Mouse (Mus musculus): ENCODE data around the gene Itih5. TPM values are rescaled to one million over a fixed set of nuclear protein-coding genes. Genes with fewer than 3 reads are reported as not detected.
A peak's percentile ranks its signal among the peaks of the same experiment; 100 is the strongest.

Gene Itih5
- polyA plus RNA-seq, 1 experiment from 2014 or later = 3.8 TPM

DNA sequence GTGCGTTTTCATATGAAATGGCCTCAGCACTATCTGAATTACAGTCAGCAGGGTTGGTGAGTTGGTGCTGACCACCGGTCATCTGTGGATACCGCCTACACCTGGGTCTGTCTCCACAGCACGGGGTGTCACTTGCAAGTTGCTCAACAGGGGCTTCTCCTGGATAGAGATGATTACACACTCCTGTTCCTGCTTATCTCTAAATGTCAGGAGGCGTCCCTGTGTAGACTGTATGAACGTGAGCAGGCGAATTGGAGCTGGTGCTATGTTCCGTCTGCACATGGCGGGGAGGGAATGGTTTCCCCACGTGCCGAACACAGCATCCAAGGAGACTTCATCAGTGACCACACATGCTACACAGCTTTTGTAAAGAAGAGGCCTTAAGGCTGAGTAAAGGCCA lies 13.9 kb downstream of the Itih5 start:
- H3K36me3 ChIP-seq (replicated peaks) = no peaks in the 10 kb centered on the region
- H3K4me1 ChIP-seq (replicated peaks) = 0 out of 2 replicates have a peak, but pooled peaks cover 12% of the 10 kb centered on the region
- H3K4me2 ChIP-seq = peak overlapping the region; percentile 13; the same call in 1 of the 2 replicates
- ATAC-seq (ENCODE audit: insufficient read depth) = peak; percentile 44
- H3K27me3 ChIP-seq = no peaks in the 10 kb centered on the region
- no peak overlapping the region for H3K27ac ChIP-seq (replicated peaks)
- no peak overlapping the region for H3K9ac ChIP-seq
- WGBS (ENCODE audit: insufficient replicate concordance) = 11% methylated on average over 11 of the region's 11 CpGs
- H3K9me3 ChIP-seq (replicated peaks) = no peaks in the 10 kb centered on the region
- no peak overlapping the region for H3K4me3 ChIP-seq (replicated peaks)

DNA sequence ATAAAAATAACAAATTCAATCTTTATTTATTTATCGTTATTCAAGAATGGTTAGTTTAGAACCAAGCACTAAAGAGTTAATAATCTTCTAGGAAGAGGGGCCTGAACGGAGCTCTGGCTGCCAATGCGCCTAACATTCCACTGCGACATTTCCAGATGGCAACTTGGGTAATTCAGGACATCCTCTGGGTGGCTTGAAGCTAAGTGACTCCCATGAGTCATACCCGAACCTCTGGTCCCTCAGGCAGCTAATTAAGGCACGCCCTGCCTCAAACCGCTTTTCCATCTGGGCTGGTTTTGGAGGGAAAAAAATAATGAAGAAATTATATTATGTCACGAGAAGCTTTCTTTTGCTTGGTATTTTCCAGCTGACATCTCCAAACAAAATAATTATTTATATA lies 14.6 kb downstream of the Itih5 start:
- 0 out of 2 replicates have a peak, but pooled peaks cover 12% of the 10 kb centered on the region for H3K4me1 ChIP-seq (replicated peaks)
- no peak overlapping the region for H3K4me2 ChIP-seq
- no peaks in the 10 kb centered on the region for H3K9me3 ChIP-seq (replicated peaks)
- no peaks in the 10 kb centered on the region for H3K36me3 ChIP-seq (replicated peaks)
- H3K4me3 ChIP-seq (replicated peaks) = no peak overlapping the region
- no peak overlapping the region for H3K27ac ChIP-seq (replicated peaks)
- no peaks in the 10 kb centered on the region for H3K27me3 ChIP-seq
- H3K9ac ChIP-seq = no peak overlapping the region
- no peak for ATAC-seq (ENCODE audit: insufficient read depth)
- 51% methylated on average over 8 of the region's 8 CpGs for WGBS (ENCODE audit: insufficient replicate concordance)

DNA sequence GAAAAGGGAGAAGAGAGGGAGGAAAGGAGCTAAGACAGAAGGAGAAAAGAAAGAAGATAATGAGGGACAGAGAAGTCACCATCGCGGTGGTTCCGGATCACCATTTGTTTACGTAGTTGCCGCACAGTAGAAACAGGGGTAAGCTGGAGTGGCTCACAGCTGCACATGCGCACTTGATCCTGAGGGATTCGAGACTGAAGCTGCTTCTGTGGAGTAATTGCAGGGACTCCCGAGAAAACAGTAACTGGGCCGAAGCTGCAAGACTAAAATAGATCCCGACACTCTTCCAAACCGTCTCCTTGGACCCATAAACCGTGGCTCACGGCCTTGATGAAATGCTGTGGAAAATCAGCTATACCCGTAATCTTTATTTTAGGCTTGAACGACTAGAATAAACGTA lies 16.6 kb downstream of the Itih5 start:
- Histone ChIP-seq H3K27ac (replicated peaks) (no peak overlapping the region), H3K36me3 (replicated peaks) (no peaks in the 10 kb centered on the region), H3K9me3 (replicated peaks) (no peaks in the 10 kb centered on the region), H3K27me3 (no peaks in the 10 kb centered on the region), H3K9ac (no peak overlapping the region), H3K4me1 (replicated peaks) (0 out of 2 replicates have a peak, but pooled peaks cover 12% of the 10 kb centered on the region), H3K4me3 (replicated peaks) (no peak overlapping the region), H3K4me2 (no peak overlapping the region)
- no peak for ATAC-seq (ENCODE audit: insufficient read depth)
- 79% methylated on average over 16 of the region's 16 CpGs for WGBS (ENCODE audit: insufficient replicate concordance)

GRCm38 (mm10) chr2:10193553-10193952 lies 40.2 kb downstream of the Itih5 start:
- 17% methylated on average over 3 of the region's 3 CpGs for WGBS (ENCODE audit: insufficient replicate concordance)

DNA sequence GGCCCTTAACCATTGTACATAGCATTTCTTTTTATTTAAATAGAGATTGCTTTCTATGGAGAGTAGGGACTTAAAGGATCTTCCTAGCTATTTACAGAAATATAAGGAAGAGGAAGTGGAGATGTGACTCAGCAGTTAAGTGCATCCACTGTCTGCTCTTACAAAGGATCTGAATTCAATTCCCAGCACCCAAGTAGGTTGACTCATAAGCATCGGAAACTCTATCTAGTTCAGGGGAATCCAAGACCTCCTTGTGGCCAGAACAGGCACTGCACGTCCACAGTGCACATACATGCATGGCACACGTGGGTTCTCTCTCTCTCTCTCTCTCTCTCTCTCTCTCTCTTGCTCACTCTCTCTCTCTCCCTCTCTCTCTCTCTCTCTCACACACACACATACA lies 41.8 kb downstream of the Itih5 start:
- H3K27me3 ChIP-seq = no peaks in the 10 kb centered on the region
- no peak overlapping the region for H3K4me2 ChIP-seq
- H3K27ac ChIP-seq (replicated peaks) = no peak overlapping the region
- H3K9me3 ChIP-seq (replicated peaks) = no peaks in the 10 kb centered on the region
- ATAC-seq (ENCODE audit: insufficient read depth) = no peak
- 52% methylated on average over 3 of the region's 3 CpGs for WGBS (ENCODE audit: insufficient replicate concordance)
- no peaks in the 10 kb centered on the region for H3K36me3 ChIP-seq (replicated peaks)
- H3K4me1 ChIP-seq (replicated peaks) = no peaks in the 10 kb centered on the region
- no peak overlapping the region for H3K4me3 ChIP-seq (replicated peaks)
- H3K9ac ChIP-seq = no peak overlapping the region

More at GRCm38 (mm10) chr2:10193553-10193952, 40.2 kb downstream of the Itih5 start:
- Histone ChIP-seq H3K9me3 (replicated peaks) (no peaks in the 10 kb centered on the region), H3K36me3 (replicated peaks) (no peaks in the 10 kb centered on the region), H3K4me1 (replicated peaks) (no peaks in the 10 kb centered on the region), H3K4me3 (replicated peaks) (no peak overlapping the region), H3K27me3 (no peaks in the 10 kb centered on the region), H3K9ac (no peak overlapping the region), H3K27ac (replicated peaks) (no peak overlapping the region), H3K4me2 (no peak overlapping the region)
- no peak for ATAC-seq (ENCODE audit: insufficient read depth)

DNA sequence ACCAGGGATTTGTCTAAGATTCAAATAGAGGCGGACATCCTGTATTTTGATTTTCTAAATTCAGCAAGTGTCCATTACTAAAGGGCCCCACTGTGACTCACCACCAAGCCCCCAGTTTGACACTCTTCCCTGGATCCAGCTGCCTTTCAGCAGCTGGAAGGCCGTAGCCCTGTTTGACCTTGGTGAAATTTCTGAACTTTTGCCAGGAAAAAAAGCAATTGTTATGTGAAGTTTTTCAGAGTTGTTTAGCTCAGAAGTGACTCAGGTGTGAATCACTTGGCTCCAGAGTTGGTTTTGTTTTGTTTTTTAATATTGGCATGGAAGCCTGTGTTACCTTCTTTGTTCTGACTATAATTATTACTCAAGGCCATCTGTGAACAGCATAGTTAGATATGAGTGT lies 46.0 kb downstream of the Itih5 start:
- Histone ChIP-seq H3K4me3 (replicated peaks) (no peak overlapping the region), H3K4me1 (replicated peaks) (no peaks in the 10 kb centered on the region), H3K27ac (replicated peaks) (no peak overlapping the region), H3K27me3 (no peaks in the 10 kb centered on the region), H3K9me3 (replicated peaks) (no peaks in the 10 kb centered on the region), H3K36me3 (replicated peaks) (0 out of 2 replicates have a peak, but pooled peaks cover 3% of the 10 kb centered on the region), H3K4me2 (no peak overlapping the region), H3K9ac (no peak overlapping the region)
- ATAC-seq (ENCODE audit: insufficient read depth) = no peak
- WGBS (ENCODE audit: insufficient replicate concordance) = 61% methylated on average over 2 of the region's 2 CpGs

DNA sequence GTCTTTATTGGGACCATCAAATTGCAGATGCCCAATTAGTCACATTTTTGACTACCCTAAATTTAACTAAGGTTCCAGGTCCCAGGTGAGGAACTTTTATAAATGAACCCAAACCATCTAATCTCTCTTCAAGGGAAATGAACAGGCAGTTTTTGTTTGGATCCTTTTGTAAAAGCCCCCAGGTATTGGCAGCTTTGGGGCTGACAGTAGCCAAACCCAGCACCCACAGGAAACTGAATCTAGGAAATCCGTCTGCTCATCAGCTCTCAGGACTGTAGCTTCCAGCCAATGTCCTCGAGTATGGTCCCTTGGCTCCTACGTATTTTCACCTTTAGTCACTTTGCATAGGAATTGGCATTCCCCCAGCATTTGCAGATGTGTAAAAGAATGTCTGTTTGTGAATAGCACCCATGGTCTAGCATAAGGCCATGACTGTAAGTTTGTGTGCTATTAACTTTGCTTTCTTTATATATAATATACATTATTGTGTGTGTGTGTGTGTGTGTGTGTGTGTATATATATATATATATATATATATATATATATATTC lies 47.4 kb downstream of the Itih5 start:
- Histone ChIP-seq H3K4me2 (no peak overlapping the region), H3K4me3 (replicated peaks) (no peak overlapping the region), H3K4me1 (replicated peaks) (no peaks in the 10 kb centered on the region), H3K27me3 (no peaks in the 10 kb centered on the region), H3K36me3 (replicated peaks) (0 out of 2 replicates have a peak, but pooled peaks cover 3% of the 10 kb centered on the region), H3K9ac (no peak overlapping the region), H3K27ac (replicated peaks) (no peak overlapping the region), H3K9me3 (replicated peaks) (no peaks in the 10 kb centered on the region)
- 40% methylated on average over 3 of the region's 3 CpGs for WGBS (ENCODE audit: insufficient replicate concordance)
- ATAC-seq (ENCODE audit: insufficient read depth) = no peak

GRCm38 (mm10) chr2:10204301-10204700 lies 50.9 kb downstream of the Itih5 start:
- no peak overlapping the region for H3K27ac ChIP-seq (replicated peaks)
- H3K4me3 ChIP-seq (replicated peaks) = no peak overlapping the region
- H3K4me2 ChIP-seq = no peak overlapping the region
- WGBS (ENCODE audit: insufficient replicate concordance) = 60% methylated on average over 3 of the region's 3 CpGs
- 0 out of 2 replicates have a peak, but pooled peaks cover 3% of the 10 kb centered on the region for H3K36me3 ChIP-seq (replicated peaks)
- H3K27me3 ChIP-seq = no peaks in the 10 kb centered on the region
- no peak overlapping the region for H3K9ac ChIP-seq
- H3K4me1 ChIP-seq (replicated peaks) = no peaks in the 10 kb centered on the region
- no peak for ATAC-seq (ENCODE audit: insufficient read depth)
- H3K9me3 ChIP-seq (replicated peaks) = no peaks in the 10 kb centered on the region

- Histone ChIP-seq H3K4me2 (no peak overlapping the region), H3K4me3 (replicated peaks) (no peak overlapping the region), H3K27ac (replicated peaks) (no peak overlapping the region), H3K4me1 (replicated peaks) (no peaks in the 10 kb centered on the region), H3K27me3 (no peaks in the 10 kb centered on the region), H3K36me3 (replicated peaks) (no peaks in the 10 kb centered on the region), H3K9me3 (replicated peaks) (no peaks in the 10 kb centered on the region), H3K9ac (no peak overlapping the region)
- 72% methylated on average over 12 of the region's 12 CpGs for WGBS (ENCODE audit: insufficient replicate concordance)
- no peak for ATAC-seq (ENCODE audit: insufficient read depth)
Measured at GRCm38 (mm10) chr2:10213468-10213867, 60.1 kb downstream of the Itih5 start.

GRCm38 (mm10) chr2:10215876-10216565 lies 62.6 kb downstream of the Itih5 start:
- Histone ChIP-seq H3K9me3 (replicated peaks) (no peaks in the 10 kb centered on the region), H3K4me1 (replicated peaks) (no peaks in the 10 kb centered on the region), H3K9ac (no peak overlapping the region), H3K4me2 (no peak overlapping the region), H3K27ac (replicated peaks) (no peak overlapping the region), H3K4me3 (replicated peaks) (no peak overlapping the region), H3K36me3 (replicated peaks) (no peaks in the 10 kb centered on the region), H3K27me3 (no peaks in the 10 kb centered on the region)
- no peak for ATAC-seq (ENCODE audit: insufficient read depth)
- WGBS (ENCODE audit: insufficient replicate concordance) = 66% methylated on average over 7 of the region's 7 CpGs

GRCm38 (mm10) chr2:10216566-10217247 lies 63.3 kb downstream of the Itih5 start:
- WGBS (ENCODE audit: insufficient replicate concordance) = 62% methylated on average over 7 of the region's 7 CpGs
- no peak overlapping the region for H3K27ac ChIP-seq (replicated peaks)
- no peak overlapping the region for H3K4me2 ChIP-seq
- H3K36me3 ChIP-seq (replicated peaks) = no peaks in the 10 kb centered on the region
- no peak overlapping the region for H3K9ac ChIP-seq
- H3K9me3 ChIP-seq (replicated peaks) = no peaks in the 10 kb centered on the region
- no peaks in the 10 kb centered on the region for H3K4me1 ChIP-seq (replicated peaks)
- no peak overlapping the region for H3K4me3 ChIP-seq (replicated peaks)
- ATAC-seq (ENCODE audit: insufficient read depth) = no peak
- H3K27me3 ChIP-seq = no peaks in the 10 kb centered on the region

All from liver, embryonic 15.5 days (tissue).